Mouse (Mus musculus) hindbrain, embryonic 12.5 days (tissue): ENCODE results near the gene Bcar3. TPM values are rescaled to one million over a fixed set of nuclear protein-coding genes. Genes with fewer than 3 reads are reported as not detected.

ENCODE experiments used
- ATAC-seq: fragments of 200-750 bp; cut with Nextera tagmentation; 2 replicates; pipeline ENCODE4 v1.8.0; 2017; ENCODE audit warnings: moderate TSS enrichment; ENCODE audit not compliant: low FRiP score
- H3K27ac ChIP-seq: fragments of 300-500 bp; sonication (generic); 2 replicates; pipeline ENCODE4 v1.5.1; 2016; ENCODE audit warnings: mild to moderate bottlenecking
- H3K27me3 ChIP-seq: fragments of 300-500 bp; sonication (generic); 2 replicates; pipeline ENCODE4 v1.6.1; 2016; ENCODE audit warnings: mild to moderate bottlenecking
- H3K36me3 ChIP-seq: fragments of 300-500 bp; sonication (generic); 2 replicates; pipeline ENCODE4 v1.6.1; 2016; ENCODE audit warnings: mild to moderate bottlenecking
- H3K4me1 ChIP-seq: fragments of 300-500 bp; sonication (generic); 2 replicates; pipeline ENCODE4 v1.6.1; 2016
- H3K4me2 ChIP-seq: fragments of 300-500 bp; sonication (generic); replicated peaks from 2 replicates; pipeline ENCODE4 v1.6.1; 2016; ENCODE audit warnings: mild to moderate bottlenecking
- H3K4me3 ChIP-seq: fragments of 300-500 bp; sonication (generic); 2 replicates; pipeline ENCODE4 v1.5.1; 2016; ENCODE audit warnings: mild to moderate bottlenecking
- H3K9ac ChIP-seq: fragments of 300-500 bp; sonication (generic); 2 replicates; pipeline ENCODE4 v1.6.1; 2016; ENCODE audit warnings: mild to moderate bottlenecking, moderate library complexity
- H3K9me3 ChIP-seq: fragments of 300-500 bp; sonication (generic); replicated peaks from 2 replicates; pipeline ENCODE4 v1.6.1; 2016; ENCODE audit warnings: mild to moderate bottlenecking
- WGBS: fragments of 180-500 bp; shearing (Covaris S2); methylation state at CpG from one replicate; pipeline ENCODE4 v1.1.7; 2016; 5-methylcytosine and 5-hydroxymethylcytosine counted together
- polyA plus RNA-seq: library from polyadenylated mRNA; unstranded; fragments of >200 nt; fragmentation: Nextera tagmentation; extraction: Ambion mirVana; gene quantifications from 2 replicates; pipeline ENCODE4 v1.2.1, GENCODE M21; 2016

Bcar3 gene
- polyA plus RNA-seq, 1 experiment from 2014 or later, result 8.1 TPM

DNA sequence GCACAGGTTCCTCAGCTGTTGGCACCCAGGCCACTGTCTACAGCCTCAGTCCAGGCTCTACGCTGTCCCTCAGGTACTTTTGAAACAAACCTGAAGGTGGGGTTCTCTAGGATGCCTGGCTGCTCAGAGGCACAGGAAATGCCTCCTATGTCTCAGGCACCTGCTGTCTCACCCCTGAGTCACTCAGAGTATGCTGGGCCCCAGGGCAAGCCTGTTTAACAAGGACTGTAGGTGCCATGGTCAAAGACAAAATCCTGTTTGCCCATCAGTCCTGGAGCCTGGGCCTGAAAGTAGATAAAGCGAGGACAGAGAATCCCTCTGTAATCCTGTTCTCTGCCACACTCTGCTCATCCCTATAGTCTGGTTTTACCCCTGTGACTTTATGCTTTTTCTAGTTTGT, 107.1 kb downstream of the Bcar3 start:
- no peak overlapping the region for H3K27ac ChIP-seq
- no peaks in the 10 kb centered on the region for H3K9me3 ChIP-seq
- no peaks in the 10 kb centered on the region for H3K4me1 ChIP-seq
- no peaks in the 10 kb centered on the region; the same call in 1 of the 2 replicates for H3K27me3 ChIP-seq
- no peak overlapping the region for H3K4me2 ChIP-seq
- 95% methylated on average over 2 of the region's 2 CpGs for WGBS
- ATAC-seq, result no peak
- no peak overlapping the region for H3K9ac ChIP-seq
- no peaks in the 10 kb centered on the region for H3K36me3 ChIP-seq
- H3K4me3 ChIP-seq, result no peak overlapping the region

DNA sequence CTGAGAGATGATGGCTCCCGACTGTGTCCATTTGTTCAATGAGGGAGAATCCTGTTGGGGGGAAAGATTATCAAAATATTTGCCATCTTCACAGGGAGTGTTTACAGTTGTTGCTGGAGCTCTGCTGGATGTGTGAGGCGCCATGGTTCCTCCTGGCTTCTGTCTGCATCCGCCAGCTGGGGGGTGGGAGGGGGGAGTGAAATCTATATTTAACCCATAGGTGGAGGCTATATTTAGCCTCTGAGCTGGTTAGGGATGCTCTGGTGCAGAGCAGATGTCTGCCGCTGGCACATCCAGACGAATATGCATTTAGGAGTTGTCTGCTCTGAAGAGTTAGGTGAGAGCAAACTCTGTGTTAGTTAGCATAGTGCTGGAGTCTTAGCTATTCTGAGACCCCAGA, 108.2 kb downstream of the Bcar3 start:
- Histone ChIP-seq H3K4me2 (no peak overlapping the region), H3K36me3 (no peaks in the 10 kb centered on the region), H3K27ac (no peak overlapping the region), H3K27me3 (no peaks in the 10 kb centered on the region; the same call in 1 of the 2 replicates), H3K9ac (no peak overlapping the region), H3K4me1 (no peaks in the 10 kb centered on the region), H3K9me3 (no peaks in the 10 kb centered on the region), H3K4me3 (no peak overlapping the region)
- WGBS, result 63% methylated on average over 5 of the region's 5 CpGs
- no peak for ATAC-seq

DNA sequence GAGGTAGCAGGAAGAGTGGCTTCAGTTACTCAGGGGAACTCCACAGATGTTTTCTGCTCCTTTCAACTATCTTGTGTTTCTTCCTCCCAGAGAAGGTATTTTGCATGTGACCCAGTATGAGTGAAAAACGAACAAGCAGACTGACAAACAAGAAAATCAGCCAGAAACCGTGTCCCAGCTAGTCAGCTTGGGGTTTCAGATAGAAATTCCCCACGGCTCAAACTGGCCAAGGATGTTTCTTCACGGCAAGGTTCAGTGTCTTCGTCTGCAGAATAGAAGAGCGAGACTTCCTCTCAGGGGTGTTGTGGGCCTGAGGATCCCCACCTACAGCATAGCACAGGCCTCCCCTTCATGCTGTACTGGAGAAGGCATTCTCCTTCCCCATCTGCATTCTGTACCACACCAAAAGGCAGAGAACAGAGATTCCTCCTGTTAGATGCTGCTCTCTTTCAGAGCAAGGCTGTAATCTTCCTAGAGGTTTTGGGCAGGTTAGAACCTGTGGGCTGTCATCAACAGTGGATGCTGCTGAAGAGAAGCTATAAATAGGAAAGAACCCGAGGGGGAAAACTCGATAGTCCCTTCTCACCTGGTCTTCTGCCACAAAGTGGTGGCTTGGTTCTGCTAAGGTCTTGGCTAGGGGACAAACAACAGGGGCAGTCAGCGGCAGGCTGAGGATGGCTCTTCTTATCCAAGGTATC, 110.1 kb downstream of the Bcar3 start:
- ATAC-seq, result no peak

DNA sequence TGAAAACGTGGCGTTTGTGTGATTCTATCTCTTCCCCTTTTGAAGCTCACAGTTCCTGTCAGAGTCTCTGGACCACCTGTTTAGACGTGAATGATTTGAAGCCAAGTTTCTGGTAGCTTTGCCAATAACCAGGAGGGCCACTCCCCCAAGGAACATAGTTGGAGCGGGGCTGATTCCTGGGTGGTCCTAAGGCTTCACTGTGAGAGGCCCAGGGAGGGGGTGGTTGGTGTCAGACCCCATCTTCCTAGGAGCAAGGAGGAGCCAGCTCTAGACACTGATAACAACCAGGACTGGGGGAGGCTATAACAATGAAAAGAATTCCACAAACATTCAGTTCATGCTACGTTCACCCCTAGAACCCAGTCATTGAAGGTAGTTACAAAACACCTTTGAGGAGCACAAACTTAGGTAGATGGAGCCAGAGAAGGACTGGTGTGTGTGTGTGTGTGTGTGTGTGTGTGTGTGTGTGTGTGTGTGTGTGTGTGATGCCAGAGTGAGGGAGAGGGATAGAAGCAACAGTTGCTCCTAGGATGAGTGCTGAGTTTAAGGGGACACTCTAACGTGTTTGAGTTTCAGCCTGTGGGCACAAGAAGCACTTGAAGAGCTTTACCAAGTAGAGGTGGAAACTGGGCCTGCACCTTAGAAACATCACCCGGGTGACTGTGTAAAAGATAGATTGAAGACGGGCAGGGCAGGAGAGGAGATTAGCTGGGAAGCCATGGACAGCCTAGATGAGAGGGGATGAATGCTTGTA, 111.4 kb downstream of the Bcar3 start:
- ATAC-seq, result no peak
- Histone ChIP-seq H3K4me3 (no peak overlapping the region), H3K27ac (no peak overlapping the region), H3K9me3 (no peaks in the 10 kb centered on the region), H3K4me2 (no peak overlapping the region), H3K27me3 (no peaks in the 10 kb centered on the region; the same call in 1 of the 2 replicates), H3K4me1 (no peaks in the 10 kb centered on the region), H3K9ac (no peak overlapping the region), H3K36me3 (no peaks in the 10 kb centered on the region)
- 79% methylated on average over 8 of the region's 8 CpGs for WGBS

More for the DNA sequence above, 110.1 kb downstream of the Bcar3 start:
- Histone ChIP-seq H3K9me3 (no peaks in the 10 kb centered on the region), H3K4me2 (no peak overlapping the region), H3K4me3 (no peak overlapping the region), H3K36me3 (no peaks in the 10 kb centered on the region), H3K27me3 (no peaks in the 10 kb centered on the region; the same call in 1 of the 2 replicates), H3K9ac (no peak overlapping the region), H3K4me1 (no peaks in the 10 kb centered on the region), H3K27ac (no peak overlapping the region)
- WGBS, result 86% methylated on average over 9 of the region's 9 CpGs

DNA sequence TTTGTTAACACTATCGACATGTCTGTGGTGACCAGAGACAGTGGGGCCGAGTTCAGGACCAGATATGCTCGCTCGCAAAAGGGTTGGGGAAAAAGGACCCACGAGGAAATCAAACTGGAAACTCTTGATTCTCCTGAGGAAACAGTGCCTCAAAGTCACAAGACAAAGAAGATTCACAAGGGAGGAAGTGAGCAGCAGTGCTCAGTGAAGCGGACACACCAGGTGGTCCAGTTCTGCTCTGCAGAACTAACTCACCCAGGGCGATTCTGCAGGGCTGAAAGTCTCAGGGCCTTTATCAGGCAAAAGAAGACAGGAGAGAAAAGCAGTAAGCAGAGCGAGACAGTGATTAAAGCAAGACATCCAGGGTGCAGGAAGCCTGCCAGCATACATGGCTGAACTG, 112.5 kb downstream of the Bcar3 start:
- H3K4me3 ChIP-seq, result no peak overlapping the region
- no peaks in the 10 kb centered on the region for H3K9me3 ChIP-seq
- H3K4me1 ChIP-seq, result no peaks in the 10 kb centered on the region
- no peaks in the 10 kb centered on the region for H3K36me3 ChIP-seq
- H3K27ac ChIP-seq, result no peak overlapping the region
- no peak overlapping the region for H3K9ac ChIP-seq
- no peak for ATAC-seq
- WGBS, result 61% methylated on average over 8 of the region's 8 CpGs
- no peaks in the 10 kb centered on the region; the same call in 1 of the 2 replicates for H3K27me3 ChIP-seq
- no peak overlapping the region for H3K4me2 ChIP-seq

DNA sequence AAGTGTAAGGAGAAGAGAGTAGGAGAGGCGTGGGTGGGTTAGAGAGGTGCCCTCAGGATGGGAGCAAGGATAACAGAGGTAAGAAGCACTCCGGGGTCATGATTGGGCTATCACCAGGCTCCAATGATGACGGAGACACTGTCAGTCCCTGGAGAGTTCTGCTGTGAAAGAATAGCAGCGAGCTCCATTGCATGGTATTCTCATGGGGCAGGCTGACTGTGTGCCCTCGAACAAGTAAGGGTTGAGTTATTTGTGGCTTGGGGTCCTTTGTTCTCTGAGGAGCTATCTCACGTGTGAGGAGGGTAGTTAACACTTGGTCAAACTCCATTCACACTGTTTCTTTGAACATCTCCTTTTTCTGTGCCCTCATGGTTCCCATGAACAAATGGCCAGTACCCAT, 113.8 kb downstream of the Bcar3 start:
- Histone ChIP-seq H3K4me2 (no peak overlapping the region), H3K9ac (no peak overlapping the region), H3K4me3 (no peak overlapping the region), H3K27ac (no peak overlapping the region), H3K36me3 (no peaks in the 10 kb centered on the region), H3K9me3 (no peaks in the 10 kb centered on the region), H3K27me3 (no peaks in the 10 kb centered on the region; the same call in 1 of the 2 replicates), H3K4me1 (no peaks in the 10 kb centered on the region)
- 89% methylated on average over 6 of the region's 6 CpGs for WGBS
- ATAC-seq, result no peak

DNA sequence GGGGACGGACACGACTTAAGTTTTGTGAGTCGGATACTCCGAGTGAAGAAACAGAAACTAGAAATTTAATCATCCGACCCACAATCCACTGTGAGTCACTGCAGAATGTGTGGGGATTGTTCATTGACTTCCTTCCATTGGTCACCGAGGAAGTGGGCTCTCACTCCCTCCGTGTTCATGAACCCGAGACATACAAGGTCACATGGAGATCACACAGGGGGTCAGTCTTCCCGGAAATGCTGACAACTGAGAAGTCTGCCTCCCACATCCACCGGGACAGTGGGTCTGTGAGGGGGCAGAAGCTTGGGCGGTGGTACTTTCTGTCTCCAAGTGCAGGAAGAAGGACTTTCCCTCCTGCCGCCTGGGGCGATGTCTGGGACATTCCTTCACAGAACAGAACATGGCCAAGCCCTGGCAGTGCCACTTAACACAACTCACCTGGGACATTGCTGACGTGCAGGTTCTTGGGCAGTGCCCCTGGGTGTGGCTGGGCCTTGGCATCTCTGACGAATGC, 114.9 kb downstream of the Bcar3 start:
- H3K27ac ChIP-seq, result no peak overlapping the region
- H3K4me3 ChIP-seq, result no peak overlapping the region
- 80% methylated on average over 15 of the region's 15 CpGs for WGBS
- H3K4me1 ChIP-seq, result peaks cover 1% of the 10 kb centered on the region; the same call in 1 of the 2 replicates
- H3K27me3 ChIP-seq, result no peaks in the 10 kb centered on the region; the same call in 1 of the 2 replicates
- no peak for ATAC-seq
- no peak overlapping the region for H3K4me2 ChIP-seq
- no peaks in the 10 kb centered on the region for H3K9me3 ChIP-seq
- H3K9ac ChIP-seq, result no peak overlapping the region
- H3K36me3 ChIP-seq, result no peaks in the 10 kb centered on the region

DNA sequence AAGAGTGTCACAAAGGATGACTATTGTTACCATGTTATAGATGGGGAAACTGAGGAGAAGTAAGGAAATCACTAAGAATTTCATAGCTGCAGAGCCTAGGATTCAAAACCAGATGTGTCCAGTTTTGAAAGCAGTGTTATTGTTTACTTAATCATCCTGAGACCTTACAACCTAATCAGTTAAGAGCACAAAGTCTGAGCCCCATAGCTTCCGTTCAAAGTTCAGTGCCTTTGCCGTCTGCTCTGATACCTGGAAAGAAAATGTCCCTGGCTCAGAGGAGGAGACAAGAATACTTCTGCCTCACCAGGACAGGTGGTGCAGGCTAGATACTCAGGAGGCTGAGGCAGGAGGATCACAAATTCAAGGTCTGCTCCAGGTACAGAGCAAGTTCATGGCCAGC, 117.7 kb downstream of the Bcar3 start:
- no peak overlapping the region for H3K27ac ChIP-seq
- H3K36me3 ChIP-seq, result no peaks in the 10 kb centered on the region
- no peak overlapping the region for H3K4me3 ChIP-seq
- 86% methylated on average over 2 of the region's 2 CpGs for WGBS
- H3K9me3 ChIP-seq, result no peaks in the 10 kb centered on the region
- H3K4me2 ChIP-seq, result no peak overlapping the region
- no peak for ATAC-seq
- no peaks in the 10 kb centered on the region for H3K27me3 ChIP-seq
- peaks cover 7% of the 10 kb centered on the region for H3K4me1 ChIP-seq
- H3K9ac ChIP-seq, result no peak overlapping the region

DNA sequence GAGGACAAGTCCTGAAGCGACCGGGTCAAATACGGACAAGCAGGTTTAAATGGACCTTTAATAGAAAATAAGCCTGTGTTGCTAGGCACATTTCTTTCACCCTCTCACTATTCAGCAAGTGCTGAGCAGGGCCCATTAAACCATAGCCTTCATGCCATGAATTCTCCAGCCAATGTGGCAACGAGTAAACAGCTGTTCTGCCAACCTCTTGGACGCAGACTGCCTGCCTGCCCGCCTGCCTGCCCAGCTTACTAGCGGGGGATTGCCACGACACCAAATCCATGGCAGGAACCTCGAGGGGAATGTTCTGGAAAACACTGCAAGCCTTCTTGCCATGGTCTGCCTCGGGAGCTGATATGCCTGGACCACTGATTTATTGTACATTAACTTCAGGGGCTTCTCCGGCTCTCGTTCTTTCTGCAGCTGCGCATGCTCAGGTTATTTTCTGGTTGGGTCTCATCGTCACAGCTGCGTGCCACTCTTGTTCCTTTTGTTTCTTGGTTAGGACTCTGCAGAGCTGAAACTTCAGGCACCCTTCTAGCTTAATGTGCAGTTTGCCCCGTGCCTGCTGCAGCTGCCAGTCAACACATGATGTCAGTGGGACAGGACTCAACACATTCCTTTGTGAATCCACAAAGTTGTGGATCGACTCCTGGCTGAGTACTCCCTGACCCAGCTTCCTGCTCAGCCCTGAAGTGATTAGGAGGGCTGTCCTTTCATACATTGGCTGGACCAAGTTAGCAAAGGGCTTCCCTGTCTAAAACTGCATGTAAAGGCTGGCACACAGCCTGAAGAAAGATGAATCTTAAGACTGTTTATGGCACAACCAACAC, 120.0 kb downstream of the Bcar3 start:
- no peak overlapping the region for H3K9ac ChIP-seq
- 23% methylated on average over 17 of the region's 17 CpGs for WGBS
- ATAC-seq, result no peak
- H3K4me1 ChIP-seq, result peaks cover 7% of the 10 kb centered on the region
- H3K27ac ChIP-seq, result no peak overlapping the region
- no peak overlapping the region; the same call in 1 of the 2 replicates for H3K4me3 ChIP-seq
- H3K36me3 ChIP-seq, result no peaks in the 10 kb centered on the region
- peaks cover 13% of the 10 kb centered on the region for H3K27me3 ChIP-seq
- peak overlapping the region; percentile 29 for H3K4me2 ChIP-seq
- H3K9me3 ChIP-seq, result no peaks in the 10 kb centered on the region

DNA sequence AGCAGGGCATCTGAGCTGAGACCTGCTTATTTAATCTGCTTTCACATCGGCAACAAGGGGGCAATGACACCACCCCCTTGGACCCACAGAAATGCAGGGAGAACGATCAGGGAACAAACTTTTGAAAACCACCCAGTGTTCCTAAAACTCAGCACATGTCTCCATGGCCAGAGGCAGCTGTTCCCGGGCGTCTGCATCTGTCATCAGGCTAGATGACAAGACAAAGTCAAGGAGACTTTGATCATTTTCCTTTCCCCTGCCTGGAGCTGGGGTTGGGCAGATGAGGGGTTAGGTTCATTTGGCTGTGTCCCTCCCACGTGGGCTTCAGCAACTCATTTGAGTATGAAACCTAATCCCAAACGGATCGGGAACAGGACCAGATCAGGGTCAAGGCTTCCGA, 120.9 kb downstream of the Bcar3 start:
- Histone ChIP-seq H3K4me1 (peaks cover 11% of the 10 kb centered on the region), H3K4me3 (no peak overlapping the region), H3K9ac (no peak overlapping the region), H3K27ac (no peak overlapping the region), H3K4me2 (no peak overlapping the region), H3K36me3 (no peaks in the 10 kb centered on the region), H3K27me3 (peaks cover 14% of the 10 kb centered on the region), H3K9me3 (no peaks in the 10 kb centered on the region)
- WGBS, result 63% methylated on average over 8 of the region's 8 CpGs
- no peak for ATAC-seq

DNA sequence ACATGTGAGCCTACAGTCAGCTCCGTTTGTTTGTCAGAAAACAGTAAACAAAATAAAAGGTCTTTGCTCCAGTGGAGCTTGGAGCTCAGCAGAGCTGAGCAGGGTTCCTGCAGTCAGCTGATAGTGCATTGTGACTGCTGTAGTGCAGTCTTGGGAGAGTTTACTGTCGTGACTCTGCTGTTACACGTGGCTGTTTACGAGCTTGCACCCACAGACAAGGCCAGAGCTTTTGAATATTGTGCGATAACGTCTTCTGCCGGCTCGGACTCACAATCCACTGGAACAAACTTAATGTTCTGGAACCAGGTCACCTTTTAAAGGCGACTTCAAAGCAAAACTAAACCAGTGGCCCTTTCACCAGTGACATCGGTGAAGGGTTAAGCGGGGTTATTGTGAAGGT, 123.5 kb downstream of the Bcar3 start:
- Histone ChIP-seq H3K27ac (no peak overlapping the region), H3K27me3 (peaks cover 21% of the 10 kb centered on the region), H3K9me3 (no peaks in the 10 kb centered on the region), H3K9ac (no peak overlapping the region), H3K4me2 (no peak overlapping the region), H3K4me3 (no peak overlapping the region), H3K4me1 (peaks cover 21% of the 10 kb centered on the region), H3K36me3 (no peaks in the 10 kb centered on the region)
- WGBS, result 50% methylated on average over 11 of the region's 11 CpGs
- no peak for ATAC-seq
